Mouse (Mus musculus): Measurements from ENCODE around the gene Hmg20a.

- TF ChIP-seq EP300 (IDR thresholded peaks at IDR 0.05; ENCODE audit: low read depth), result no peak
- no peak for TF ChIP-seq CTCF (IDR thresholded peaks at IDR 0.05; ENCODE audit: low read depth)
Measured at GRCm38 (mm10) chr9:56482623-56483022, 64.2 kb downstream of the Hmg20a start.

Measured in liver, embryonic 14.5 days (tissue).